Mouse (Mus musculus) stomach, postnatal 0 days (tissue): ENCODE results near the gene Herc1.

Experiments used
- CTCF ChIP-seq: IDR thresholded peaks from 2 replicates; pipeline ENCODE4 v1.5.1; 2016; ENCODE audit warnings: antibody characterized with exemption, low read depth, mild to moderate bottlenecking, moderate library complexity
- EP300 ChIP-seq: optimal IDR thresholded peaks from 2 replicates; pipeline ENCODE3; 2016; ENCODE audit warnings: antibody characterized with exemption

GRCm38 (mm10) chr9:66360143-66360690 is 10.0 kb downstream of the Herc1 start:
- TF ChIP-seq CTCF = no peak
- no peak for TF ChIP-seq EP300
